Mouse (Mus musculus) mouse embryonic stem cell (cell line): ENCODE measurements around the gene Spata20.

Experiments used
- in situ Hi-C, 2 experiments: fragments of 300-500 bp; cut with MboI; formaldehyde crosslinking; loops; 1 replicate in 1 of 2; 3 replicates in 1 of 2; pipeline ENCODE4 v1.14.3; 2019 to 2020; ENCODE audit warnings: low sequenced_read_pairs in 2 of 2, low pct_unique_long_range_greater_than_20kb in 1 of 2, mixed read lengths in 1 of 2; ENCODE audit not compliant: unreplicated experiment in 1 of 2

The Spata20 gene

DNA sequence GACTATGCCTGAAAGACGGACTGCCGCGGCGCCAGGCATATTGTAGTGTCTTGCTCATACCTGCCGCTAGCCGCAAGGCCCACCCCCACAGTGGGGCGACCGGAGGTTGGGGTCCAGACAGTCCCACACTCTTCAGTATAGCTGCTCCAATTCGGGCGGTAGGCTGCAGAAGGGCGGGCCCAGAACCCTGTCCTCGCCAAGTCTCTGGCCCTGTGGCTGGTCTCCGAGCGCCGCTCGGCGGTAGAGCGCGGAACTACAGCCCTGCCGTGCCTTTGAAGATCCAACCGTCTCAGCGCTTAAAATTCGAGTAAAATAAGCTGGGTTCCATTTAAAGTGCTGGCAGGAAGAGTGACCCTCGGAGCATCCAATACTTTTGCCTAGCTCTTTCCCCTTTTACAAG, at the start of gene Spata20:
Gene Spata20 (minus strand): TSS at position 179 of the 400 bp plus-strand sequence.
- in situ Hi-C loops, result loop anchor here in 1 of 2 experiments (25.0 kb wide), 1 partner anchor 349 kb away; no protein-coding TSS in a partner anchor

- in situ Hi-C loops, result no loop called here
Observed at GRCm38 (mm10) chr11:94533171-94533570, 47.2 kb upstream of the Spata20 start.

GRCm38 (mm10) chr11:94528879-94529278, 42.9 kb upstream of the Spata20 start:
- in situ Hi-C loops, result no loop called here

DNA sequence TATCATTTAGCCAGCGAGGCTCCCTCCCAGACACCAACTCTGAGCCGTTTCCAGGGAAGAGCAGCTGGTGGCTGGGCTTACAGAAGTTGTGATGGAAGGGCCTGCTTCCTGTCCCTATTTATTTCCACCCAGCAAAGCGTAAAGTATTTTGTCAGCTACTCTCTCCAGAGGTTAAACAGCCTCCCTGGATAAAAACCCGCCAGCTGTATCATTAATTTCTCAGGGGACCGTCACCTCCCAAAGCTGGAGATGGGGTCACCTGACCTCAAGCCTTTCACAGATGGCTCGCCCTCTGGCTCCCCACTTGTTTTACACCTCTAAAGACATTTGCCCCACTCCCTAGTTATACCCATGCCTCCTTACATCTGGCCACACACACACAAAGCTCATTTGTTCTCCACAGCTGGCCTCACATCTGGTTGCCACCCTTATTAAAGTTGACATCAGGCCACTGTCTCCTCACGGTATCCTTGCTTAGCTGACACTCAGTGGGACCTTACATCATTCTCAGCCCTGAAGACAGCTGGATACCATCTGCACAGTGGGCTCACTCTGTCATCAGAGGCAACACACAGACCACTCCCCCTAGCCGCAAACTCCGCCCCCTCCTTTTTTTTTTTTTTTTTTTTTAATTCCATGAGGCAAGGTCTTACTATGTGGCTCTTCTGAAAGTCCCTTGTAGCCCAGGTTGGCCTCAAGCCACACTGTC, 40.3 kb upstream of the Spata20 start:
- in situ Hi-C loops, result no loop called here

- in situ Hi-C loops, result no loop called here
Observed at GRCm38 (mm10) chr11:94521219-94521843, 35.4 kb upstream of the Spata20 start, which contains the start of gene Mycbpap. Gene Mycbpap, minus strand, starts transcription at chr11:94521742.

GRCm38 (mm10) chr11:94513452-94513851, 27.5 kb upstream of the Spata20 start:
- in situ Hi-C loops, result no loop called here

DNA sequence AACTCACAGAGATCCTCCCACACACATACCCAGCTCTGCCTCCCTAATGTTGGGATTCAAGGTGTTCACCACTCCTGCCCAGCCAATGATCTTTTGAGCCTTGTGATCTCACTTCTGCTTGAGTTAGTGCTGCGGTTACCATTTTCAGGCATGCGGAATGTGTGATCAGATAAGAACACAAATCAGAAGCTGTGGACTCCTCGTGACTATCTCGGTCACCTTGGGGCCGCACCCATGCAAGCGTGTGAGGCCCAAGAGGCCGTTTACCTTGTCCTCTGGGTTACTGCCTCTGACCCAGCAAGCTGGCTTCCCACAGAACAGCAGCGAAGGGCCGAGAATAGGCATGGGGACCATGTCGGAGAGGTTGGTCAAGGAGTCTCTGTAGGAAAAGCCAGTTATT, 23.0 kb upstream of the Spata20 start:
- in situ Hi-C loops, result no loop called here

DNA sequence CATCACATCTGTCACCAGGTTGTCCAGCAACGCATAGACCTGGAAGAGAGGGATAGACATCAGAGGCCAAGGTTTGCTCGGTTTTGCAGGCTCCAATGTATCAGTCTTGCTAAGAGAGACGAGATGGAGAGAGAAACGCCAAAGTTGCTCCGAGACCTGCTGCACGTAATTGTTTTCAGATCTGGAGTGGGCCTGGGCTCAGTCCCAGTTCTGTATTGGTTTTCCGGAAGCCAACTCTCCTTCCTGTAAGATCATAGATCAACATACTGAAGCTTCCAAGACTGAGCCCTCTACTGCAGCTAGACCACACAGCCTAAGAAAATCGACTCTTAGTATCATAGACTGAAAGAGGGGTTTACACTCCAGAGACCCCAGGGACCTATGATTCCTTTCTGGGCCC, 15.5 kb upstream of the Spata20 start:
- in situ Hi-C loops, result no loop called here

DNA sequence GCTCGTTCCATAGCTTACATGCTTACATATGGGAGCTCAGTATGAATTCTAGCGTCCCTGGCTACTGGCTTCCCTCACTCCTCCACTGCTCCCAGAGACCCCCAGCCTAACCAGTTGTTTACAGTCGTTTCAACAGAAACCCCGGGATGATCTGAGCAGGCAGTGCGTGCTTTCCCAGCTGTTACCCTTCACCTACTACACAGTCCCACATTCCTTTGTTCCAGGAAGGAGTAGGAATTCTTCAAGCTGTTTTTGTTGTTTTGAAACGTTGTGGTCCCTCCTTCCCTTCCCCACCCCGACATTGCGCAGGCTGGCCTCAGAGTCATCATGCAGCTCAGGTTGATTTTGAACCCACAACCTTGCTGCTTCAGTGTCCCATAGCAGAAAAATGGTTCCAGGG, 14.4 kb upstream of the Spata20 start:
- in situ Hi-C loops, result no loop called here

GRCm38 (mm10) chr11:94499661-94500152, 13.7 kb upstream of the Spata20 start, which contains the start of gene Epn3:
Gene Epn3, minus strand, starts transcription at chr11:94499974.
- in situ Hi-C loops, result loop anchor here in 1 of 2 experiments (25.0 kb wide), 1 partner anchor 362 kb away; no protein-coding TSS in a partner anchor

GRCm38 (mm10) chr11:94499035-94499434, 13.1 kb upstream of the Spata20 start:
- in situ Hi-C loops, result loop anchor here in 1 of 2 experiments (25.0 kb wide), 1 partner anchor 362 kb away; no protein-coding TSS in a partner anchor

GRCm38 (mm10) chr11:94498093-94498996, 12.4 kb upstream of the Spata20 start:
- in situ Hi-C loops, result loop anchor here in 1 of 2 experiments (25.0 kb wide), 1 partner anchor 361 kb away; no protein-coding TSS in a partner anchor

DNA sequence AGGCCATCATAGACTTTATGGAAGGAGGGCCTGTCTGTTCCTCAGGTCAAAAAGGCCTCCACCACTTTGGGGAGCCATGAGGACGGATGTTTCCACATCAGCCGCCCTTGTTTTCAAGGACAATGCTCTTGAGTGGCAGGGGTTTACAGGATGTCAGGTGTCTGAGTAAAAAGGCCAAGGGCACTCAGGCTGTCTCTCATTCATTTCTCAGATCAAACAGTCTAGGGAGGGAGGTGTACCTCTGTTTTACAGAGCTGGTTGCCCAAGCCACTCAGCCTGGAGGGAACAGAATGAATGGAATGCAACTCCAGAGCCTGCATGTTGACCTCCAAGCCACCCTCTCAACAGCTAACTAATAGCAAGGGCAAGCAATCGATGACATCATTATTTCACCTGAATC, 9.4 kb upstream of the Spata20 start:
- in situ Hi-C loops, result loop anchor here in 1 of 2 experiments (25.0 kb wide), 1 partner anchor 358 kb away; no protein-coding TSS in a partner anchor

DNA sequence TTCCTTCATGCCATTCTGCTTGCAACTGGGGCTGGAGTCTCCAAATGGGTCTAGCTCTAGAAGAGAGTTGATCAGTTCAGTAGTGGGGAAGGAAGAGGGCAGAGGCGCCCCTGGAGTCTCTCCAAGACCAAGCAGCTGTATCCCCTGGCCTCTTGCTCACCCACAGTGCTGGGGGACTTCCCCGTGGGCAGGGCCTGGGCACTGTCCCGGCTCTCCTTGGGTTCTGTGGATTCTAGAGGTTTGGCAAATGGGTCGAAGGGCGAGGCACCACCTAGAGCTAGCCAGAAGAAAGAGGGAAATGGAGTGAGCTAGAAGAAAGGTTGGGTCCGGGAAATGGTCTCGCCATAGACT, 5.7 kb upstream of the Spata20 start:
- in situ Hi-C loops, result loop anchor here in 1 of 2 experiments (25.0 kb wide), 1 partner anchor 354 kb away; no protein-coding TSS in a partner anchor

DNA sequence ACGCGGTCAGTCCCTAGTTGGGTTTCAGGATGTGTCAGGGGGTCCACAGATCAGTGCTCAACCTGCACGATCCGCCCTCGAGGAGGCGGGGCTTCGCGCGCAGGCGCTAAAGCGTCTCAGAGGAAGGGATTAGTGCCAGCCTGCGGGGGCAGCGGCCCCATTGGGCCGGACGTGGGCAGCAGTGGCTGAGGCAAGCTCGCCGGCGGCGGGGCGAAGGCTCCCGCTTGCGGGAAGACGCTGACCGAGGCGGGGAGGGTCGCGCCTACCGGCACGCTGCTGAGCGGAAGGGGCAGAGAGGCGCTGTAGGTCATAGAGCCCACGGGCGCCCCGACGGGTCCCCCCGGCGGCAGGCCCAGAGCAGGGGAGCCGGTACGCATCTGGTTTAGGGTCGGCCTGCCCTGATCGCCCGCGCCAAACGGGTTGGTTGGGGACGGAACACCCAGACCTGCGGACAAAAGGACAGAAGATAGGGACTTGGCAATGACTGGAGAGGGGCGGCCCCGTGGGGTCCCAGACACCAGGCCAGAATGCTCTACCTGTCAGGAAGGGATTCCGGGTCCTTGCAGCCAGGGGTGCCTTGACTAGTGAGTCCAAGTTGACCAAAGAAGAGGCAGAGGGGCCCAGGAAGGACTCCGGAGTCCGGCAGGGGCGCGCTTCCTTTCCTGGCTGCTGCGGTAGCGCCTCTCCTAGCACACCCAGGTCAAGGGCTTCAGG, 5.2 kb upstream of the Spata20 start:
- in situ Hi-C loops, result loop anchor here in 1 of 2 experiments (25.0 kb wide), 1 partner anchor 354 kb away; no protein-coding TSS in a partner anchor

- in situ Hi-C loops, result loop anchor here in 1 of 2 experiments (25.0 kb wide), 1 partner anchor 352 kb away; no protein-coding TSS in a partner anchor
Observed at GRCm38 (mm10) chr11:94489745-94490144, 3.8 kb upstream of the Spata20 start.

- in situ Hi-C loops, result loop anchor here in 1 of 2 experiments (25.0 kb wide), 1 partner anchor 352 kb away; no protein-coding TSS in a partner anchor
Observed at GRCm38 (mm10) chr11:94488767-94489533, 3.0 kb upstream of the Spata20 start.
